Mouse (Mus musculus) monocyte, adult 5-6 weeks (primary cell): ENCODE measurements around the gene Foxi3. TPM values are rescaled to one million over a fixed set of nuclear protein-coding genes. Genes with fewer than 3 reads are reported as not detected.

Source experiments
- ATAC-seq: fragments of 153-309, 156-312 bp; replicated peaks from 2 replicates; pipeline ENCODE4 v1.8.0; 2017; ENCODE audit warnings: mild to moderate bottlenecking; ENCODE audit not compliant: low TSS enrichment, insufficient number of reproducible peaks, severe bottlenecking, poor library complexity, low FRiP score
- total RNA-seq: library from RNA; stranded (forward); fragments of 200-1000, 200-491, 200-594 nt; gene quantifications from 3 replicates; pipeline ENCODE4 v1.2.3, GENCODE M21; 2017

Foxi3 gene
- total RNA-seq = not detected in 3 replicates

DNA sequence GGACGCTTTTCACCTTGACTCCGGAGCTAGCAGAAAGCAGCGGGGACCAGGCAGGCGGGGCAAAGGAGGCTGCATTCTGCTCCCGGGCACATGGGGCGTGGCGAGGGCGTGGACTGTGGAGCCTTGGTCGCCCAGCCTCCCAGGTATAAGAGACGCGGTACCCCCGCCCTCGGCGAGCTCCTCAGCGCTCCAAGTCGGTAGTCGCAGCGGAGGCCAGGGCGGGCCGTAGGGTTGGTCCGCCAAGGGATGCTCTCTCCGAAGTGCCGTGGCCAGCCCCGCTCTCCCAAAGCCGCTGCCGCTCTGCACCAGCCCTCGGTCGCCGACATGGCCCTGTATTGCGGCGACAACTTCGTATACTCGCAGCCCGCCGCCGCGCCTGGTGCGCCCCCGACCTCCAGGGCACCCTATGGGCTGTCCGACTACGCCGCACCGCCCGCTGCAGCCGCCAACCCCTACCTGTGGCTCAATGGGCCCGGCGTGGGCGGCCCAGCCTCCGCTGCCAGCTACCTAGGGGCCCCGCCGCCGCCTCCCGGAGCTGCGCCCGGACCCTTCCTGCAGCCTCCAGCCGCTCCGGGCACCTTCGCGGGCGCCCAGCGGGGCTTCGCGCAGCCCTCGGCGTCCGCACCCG is at the start of gene Foxi3:
Gene Foxi3 (plus strand): TSS at position 247 of the 628 bp plus-strand sequence.
- ATAC-seq = no peak

DNA sequence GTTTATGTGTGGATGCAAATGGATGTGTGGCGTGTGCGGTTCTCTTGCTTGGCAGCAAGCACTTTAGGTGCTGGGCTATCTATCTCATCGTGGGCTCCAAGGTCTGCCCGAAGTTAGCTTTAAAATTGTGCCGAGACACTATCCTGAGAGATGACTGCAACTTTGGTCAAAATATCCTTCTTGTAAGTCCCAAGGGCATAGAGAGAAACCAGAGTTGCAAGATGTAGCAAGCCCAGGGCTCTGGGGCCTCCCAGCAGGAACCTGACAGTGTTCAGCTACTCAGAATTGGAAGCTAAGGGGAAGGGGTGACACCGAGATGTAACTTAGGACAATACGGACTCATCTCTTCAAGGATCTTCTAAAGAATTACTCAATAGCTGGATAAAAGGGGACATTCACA is 46.8 kb upstream of the Foxi3 start:
- ATAC-seq = no peak

DNA sequence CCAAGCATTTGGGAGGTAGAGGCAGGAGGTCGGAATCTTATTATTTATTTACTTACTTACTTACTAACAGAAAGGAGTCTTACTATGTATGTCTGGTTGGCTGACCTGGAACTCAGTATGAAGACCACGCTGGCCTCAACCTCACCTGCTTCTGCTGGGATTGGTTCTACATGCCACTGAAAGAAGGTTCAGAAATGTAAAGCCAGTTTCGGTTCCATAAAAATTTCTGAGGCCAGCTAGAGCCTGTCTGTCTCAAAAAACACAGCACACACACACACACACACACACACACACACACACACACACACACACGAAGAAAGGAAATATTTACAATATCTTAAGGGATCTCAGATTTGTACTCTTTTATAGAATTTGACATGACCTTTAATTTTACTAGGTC is 46.0 kb upstream of the Foxi3 start:
- no peak for ATAC-seq

DNA sequence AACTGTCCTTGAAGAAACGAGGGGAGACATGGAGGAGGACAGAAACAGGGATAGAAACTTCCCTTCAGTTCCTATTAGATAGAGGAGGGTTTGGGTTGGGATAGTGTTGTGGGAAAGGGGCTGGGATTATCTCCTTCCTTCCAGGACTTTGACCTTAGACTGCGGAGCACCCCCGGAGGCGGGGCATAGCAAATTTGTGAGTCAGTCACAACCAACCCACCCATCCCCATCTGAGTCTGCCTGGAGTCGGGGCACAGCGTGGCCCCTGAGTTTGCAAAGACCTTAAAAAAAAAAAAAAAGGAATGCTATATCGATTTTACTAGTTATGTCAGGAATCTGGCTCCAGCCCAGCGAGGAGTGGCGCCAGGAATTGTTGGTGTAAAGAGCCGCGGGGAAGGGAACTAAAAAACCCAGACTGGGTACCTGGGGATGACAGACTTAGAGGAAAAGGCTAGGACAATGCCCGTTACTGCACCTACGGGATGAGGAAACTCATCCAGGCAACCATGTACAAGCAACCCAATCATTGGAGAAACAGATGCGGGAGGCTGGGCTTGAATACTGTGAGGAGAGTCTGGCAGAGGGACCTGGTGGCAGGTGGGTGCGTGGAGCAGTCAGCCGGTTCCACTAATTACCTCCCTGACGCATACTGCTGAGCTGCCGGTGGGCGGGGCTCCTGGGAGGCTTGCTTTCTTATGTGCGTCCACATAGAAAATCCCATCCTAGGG is 44.5 kb upstream of the Foxi3 start:
- ATAC-seq = no peak

DNA sequence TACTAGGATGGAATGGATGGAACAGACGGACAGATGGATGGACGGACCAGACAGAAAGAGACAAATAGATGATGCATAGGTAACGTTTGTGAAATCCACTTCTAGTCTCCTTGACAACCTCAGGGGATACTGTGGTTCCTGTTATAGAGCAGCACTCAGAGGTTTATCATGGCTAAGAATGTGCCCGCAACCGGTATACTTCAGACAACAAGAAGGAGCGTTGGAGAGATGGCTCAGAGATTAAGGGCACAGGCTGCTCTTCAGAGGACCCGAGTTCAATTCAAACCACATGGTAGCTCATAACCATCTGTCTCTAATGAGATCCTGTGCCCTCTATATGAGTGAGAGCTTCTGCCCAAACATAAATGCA is 44.0 kb upstream of the Foxi3 start:
- ATAC-seq = no peak

DNA sequence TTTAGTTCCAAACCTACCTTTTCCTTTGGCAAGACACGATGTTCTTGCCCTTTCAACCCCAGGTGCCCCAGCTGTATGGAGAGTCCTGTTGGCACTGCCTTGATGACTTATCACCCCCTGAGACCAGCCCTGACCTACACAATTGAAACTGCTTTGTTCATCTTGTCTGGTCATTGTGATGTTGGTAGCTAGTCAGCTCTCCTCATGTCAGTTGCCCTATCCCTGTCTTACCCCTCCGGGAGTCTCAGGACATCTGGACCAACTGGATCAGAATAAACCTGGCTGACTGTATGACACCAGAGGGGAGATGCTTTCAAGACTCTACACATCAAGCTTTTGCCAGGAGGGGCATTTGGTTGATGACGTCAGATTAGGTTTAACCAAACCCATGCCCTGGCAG is 37.5 kb upstream of the Foxi3 start, which contains the start of gene Tex37:
Gene Tex37 (minus strand): TSS at position 101 of the 400 bp plus-strand sequence.
- ATAC-seq = no peak

DNA sequence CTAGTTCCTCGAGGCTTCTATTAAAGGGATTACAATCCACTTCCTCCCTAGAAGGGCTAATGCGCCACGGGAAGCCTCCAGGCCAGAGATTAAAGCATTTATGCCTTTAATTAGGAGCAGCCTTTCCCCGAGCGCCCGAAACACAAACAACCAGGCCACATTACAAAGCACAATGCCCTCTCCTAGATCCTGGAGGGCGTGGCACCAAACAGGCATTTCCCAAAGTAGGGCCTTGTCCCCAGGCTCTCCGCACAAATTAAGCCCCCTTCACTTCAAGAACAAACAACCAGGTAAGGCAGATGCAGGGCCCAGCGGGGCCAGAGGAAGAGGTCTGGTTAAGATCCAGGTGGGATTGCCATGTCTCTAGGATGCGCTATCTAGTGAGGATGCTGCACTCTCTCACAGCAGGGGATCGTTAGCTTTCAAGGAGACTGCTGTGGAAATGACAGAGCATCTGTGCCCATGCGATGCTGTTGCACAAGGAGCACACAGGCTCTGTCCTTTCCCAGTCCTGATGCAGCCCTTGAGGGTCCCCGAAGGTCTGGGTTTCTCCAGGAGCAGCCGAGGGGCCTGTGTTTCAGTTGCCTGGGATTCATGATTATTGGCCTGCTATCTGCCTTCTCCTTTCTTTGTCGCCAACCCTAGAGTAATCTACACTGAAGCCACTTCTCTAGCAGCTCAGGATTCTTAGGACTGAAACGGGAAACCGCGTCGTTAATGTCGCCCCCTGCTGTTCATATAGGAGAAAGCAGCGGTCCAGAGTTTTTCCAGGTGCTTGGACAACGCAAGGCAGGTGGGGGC is 34.9 kb upstream of the Foxi3 start:
- no peak; the same call in 1 of the 2 replicates for ATAC-seq

DNA sequence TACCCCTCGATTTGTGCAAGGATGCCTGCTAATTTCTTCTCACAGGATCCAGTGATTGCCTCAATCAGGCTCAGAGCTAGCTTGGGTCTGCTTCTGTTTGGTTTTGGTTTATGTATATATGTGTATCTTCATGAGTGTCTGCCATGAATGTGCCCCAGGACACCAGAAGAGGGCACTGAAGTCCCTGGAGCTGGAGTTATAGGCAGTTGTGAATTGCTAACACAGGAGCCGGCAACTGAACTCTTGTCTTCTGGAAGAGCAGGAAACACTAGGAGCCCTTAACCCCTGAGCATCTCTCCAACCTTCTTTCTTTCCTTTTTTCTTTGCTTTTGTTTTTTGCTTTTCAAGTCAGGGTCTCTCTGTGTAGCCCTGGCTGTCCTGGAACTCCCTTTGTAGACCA is 24.5 kb upstream of the Foxi3 start:
- no peak for ATAC-seq

DNA sequence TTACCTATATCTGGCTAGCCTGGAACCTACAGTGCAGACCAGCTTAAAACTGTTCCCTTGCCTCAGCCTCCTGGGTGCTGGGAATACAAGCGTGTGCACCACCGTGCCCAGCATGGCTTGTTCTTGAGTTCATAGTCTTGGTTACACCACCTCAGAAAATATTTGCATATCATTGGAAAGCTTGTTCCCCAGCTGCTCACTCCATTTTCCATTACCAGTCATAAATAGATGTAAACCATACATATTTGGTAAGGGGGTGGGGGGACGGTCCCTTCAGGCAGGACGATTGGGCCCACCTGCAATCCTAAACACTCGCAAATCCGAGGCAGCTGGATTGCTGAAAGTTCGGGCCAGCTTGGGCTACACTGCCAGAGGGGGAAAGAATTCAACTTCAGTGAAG is 3.1 kb upstream of the Foxi3 start:
- ATAC-seq = no peak

DNA sequence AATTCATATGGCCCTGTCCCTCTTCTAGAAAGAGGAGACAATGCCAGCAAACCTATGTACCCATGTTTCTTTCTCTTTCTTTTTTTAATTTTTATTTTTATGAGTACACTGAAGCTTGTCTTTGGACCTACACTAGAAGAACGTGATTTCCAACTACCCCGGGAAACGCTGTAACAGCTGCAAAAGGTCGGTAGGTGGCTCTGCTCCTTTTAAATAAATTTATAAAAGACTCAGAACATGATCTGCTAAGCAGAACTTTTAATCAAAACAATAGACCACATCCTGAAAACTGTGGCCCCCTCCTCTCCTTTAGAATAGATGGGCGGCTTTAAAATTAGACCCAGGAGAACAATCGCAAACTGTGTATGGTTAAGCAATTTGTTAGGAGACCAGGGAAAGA is 2.3 kb upstream of the Foxi3 start:
- no peak for ATAC-seq

DNA sequence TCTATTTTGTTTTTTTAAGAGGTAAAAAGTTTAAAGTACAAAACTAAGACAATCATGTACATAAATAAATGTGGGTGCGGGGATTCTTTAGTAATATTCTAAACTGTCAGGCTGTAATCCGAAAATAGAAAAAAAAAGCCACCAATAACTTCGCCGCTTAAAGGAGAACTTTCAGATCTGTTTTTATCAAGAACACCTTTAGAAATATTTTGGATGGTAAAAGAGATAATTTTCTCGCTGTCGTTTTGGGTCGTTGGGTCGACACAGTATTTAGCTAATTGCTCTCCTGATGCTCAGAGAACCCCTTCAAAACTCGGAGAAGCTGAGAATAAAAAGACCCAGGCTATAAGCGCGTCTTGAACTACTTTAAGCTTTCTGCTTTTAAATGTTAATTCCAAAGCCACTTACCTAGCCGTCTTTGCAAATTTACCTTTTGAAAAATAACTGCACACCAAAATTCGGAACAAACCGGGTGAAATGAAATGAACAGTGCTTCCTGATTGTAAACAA is 985 bp upstream of the Foxi3 start:
- ATAC-seq = no peak

DNA sequence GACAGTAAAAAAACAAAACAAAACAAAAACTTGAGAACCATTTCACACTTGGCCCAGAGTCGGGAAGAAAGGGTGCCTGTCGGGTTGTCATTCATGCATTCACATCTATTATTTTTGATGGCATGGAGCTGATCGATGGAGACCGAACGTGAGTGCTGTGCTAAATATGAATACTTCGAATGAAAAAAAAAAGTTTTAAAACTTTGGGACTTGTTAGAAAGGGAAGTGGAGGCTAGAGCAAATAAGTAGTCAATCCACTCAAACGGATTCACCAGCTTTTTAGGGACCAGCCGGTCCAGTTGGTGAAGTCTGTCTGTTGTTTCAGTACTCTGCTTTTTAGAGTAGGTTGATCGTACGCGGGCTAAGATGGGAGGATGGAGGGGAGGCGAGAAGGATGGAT is 490 bp upstream of the Foxi3 start:
- no peak for ATAC-seq

DNA sequence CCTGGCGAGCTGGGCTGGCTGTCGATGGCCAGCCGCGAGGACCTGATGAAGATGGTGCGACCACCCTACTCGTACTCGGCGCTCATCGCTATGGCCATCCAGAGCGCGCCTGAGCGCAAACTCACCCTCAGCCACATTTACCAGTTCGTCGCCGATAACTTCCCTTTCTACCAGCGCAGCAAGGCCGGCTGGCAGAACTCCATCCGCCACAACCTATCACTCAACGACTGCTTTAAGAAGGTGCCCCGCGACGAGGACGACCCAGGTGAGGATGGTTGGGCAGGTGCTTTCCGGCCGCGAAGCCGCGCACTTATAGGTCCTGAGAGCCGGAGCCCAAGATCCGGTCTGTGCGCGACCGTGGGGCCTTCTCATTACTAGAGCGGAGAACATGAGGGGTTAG is 605 bp downstream of the Foxi3 start:
- no peak for ATAC-seq

DNA sequence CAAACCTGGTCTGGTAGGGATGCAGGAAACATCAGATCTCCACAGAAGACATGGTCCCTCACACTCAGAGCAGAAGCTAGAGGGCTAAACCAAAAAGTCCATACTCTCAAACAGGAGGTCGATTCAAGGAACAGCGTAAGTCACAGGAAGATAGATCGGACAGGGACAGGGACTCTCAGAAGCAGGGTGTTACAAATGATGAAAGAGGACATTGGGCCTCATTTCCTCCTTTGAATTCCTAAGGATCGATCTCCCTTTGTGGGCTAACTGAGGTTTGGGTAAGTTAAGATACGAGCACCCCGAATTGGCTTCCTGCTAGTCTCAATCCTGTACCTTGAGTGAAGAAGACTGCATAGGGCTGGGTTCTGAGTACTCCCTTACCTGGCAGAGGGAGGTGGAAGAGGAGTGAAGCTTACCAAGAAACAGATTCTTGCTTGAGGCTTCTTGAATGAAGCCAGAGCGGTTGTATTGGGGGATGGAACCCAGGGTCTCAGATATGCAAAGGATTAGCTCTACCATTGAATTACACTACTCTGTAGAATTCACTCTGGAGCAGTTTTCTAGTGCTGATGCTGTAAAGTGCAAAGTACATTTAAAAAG is 1.1 kb downstream of the Foxi3 start:
- ATAC-seq = no peak

DNA sequence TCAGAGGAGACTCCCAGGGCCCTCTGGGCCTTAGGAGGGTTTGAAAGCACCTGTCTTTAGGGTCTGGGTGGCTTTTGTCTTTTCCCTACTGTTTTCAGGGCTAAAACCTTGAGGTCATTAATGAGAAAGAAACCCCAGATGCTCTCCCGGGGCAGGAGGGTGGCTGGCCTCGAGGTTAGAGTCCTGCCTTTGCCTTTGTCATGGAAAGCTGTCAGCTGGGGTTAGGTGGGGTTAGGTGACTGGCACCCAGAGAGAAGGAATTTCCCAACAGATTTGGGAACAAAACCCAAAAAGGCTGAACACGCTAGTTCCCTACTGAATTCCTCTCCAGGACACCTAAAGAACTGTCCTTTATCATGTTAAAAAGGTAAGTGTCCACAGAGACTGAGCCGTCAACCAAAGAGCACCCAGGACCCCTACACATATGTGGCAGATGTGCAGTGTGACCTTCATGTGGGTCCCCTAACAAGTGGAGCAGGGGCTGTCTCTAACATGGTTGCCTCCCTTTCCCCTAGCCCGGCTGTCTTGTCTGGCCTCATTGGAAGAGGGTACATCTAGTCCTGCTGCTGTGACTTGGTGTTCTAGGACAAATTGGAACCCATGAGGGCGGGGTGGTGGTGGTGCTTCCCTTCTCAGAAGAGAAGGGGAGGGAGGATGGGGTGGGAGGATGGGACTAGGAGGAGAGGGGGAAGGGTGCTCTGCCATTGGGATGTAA is 7.9 kb downstream of the Foxi3 start:
- ATAC-seq = no peak

DNA sequence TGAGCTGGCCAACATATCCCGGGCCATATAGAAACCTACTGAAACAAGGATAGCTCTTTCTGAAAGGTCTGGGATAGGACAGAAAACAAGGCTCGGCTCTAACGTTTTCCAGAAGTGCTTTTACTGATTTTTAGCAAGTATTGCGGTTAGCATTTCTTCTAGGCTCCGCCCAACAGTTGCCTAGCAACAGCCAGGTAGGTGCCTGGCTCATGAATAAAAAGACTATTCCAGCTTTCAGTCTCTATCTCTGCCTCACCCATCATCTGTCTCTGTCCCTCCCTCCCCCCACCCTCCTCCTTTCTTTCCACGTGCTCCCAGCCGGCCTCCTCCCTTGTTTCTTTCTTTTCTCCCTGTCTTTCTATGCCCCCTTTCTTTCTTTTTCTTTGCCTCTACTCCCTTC is 9.4 kb downstream of the Foxi3 start:
- no peak for ATAC-seq

DNA sequence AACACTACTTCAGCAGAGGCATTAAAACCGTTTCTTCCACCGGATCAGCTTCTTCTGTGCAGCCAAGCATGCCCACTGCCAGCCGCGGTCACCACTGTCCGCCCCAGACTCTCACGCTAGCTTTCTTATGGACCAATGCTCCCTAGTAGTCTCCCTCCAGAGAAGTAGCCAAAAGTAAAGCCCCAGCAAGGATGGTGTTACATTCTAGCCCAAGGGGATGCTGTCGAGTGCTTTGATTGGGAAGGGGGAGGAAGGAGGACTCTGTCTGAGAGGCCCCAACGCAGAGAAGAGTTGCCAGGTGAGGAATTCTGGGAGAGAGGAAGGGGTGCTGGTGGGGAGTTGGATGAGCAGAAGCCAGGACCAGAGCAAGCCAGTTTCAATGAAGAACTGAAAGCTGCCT is 11.1 kb downstream of the Foxi3 start:
- no peak for ATAC-seq

DNA sequence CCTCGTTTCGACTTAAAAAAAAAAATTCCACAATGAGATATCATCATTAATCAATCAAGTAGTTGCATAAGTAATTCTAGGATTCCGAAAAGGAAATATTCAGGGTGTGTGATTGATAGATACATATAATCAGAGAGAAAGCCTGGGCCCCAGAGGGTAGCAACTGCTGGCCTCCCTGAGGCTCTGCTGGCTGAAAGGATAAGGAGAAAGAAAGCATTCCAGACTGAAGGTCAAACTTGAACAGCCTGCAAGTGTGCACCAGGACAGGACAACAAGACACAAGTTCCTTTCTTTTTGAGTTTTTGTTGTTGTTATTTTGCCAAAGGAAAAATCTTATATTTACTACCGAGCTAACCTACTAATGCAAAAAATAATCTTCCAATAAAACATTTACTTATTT is 12.0 kb downstream of the Foxi3 start:
- no peak for ATAC-seq

DNA sequence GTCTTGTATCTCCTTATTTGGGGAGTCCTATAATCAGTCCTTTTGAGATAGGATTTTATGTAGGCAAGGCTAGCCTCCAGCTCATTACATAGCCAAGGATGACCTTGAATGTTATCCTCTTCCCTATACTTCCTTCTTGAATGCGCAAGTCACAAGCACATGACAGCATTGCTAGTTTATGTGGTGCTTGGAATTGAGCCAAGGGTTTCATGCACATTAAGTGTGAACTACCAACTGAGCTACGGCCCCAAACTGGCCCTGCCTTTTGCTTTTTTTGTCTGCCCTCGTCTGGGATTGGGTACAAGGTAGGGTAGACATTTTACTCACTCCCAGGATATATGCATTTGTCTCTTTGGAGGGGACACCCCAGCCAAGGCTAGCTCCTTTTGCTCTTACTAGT is 16.7 kb downstream of the Foxi3 start:
- ATAC-seq = no peak
